Mouse (Mus musculus) telencephalon, adult 2 months (tissue): ENCODE data around the gene Sh3pxd2a.

ENCODE experiments used
- DNase-seq: peaks from one replicate; pipeline ENCODE4 v3.0.0-alpha.2; 2011; ENCODE audit warnings: low read depth, low spot score

Gene Sh3pxd2a

DNA sequence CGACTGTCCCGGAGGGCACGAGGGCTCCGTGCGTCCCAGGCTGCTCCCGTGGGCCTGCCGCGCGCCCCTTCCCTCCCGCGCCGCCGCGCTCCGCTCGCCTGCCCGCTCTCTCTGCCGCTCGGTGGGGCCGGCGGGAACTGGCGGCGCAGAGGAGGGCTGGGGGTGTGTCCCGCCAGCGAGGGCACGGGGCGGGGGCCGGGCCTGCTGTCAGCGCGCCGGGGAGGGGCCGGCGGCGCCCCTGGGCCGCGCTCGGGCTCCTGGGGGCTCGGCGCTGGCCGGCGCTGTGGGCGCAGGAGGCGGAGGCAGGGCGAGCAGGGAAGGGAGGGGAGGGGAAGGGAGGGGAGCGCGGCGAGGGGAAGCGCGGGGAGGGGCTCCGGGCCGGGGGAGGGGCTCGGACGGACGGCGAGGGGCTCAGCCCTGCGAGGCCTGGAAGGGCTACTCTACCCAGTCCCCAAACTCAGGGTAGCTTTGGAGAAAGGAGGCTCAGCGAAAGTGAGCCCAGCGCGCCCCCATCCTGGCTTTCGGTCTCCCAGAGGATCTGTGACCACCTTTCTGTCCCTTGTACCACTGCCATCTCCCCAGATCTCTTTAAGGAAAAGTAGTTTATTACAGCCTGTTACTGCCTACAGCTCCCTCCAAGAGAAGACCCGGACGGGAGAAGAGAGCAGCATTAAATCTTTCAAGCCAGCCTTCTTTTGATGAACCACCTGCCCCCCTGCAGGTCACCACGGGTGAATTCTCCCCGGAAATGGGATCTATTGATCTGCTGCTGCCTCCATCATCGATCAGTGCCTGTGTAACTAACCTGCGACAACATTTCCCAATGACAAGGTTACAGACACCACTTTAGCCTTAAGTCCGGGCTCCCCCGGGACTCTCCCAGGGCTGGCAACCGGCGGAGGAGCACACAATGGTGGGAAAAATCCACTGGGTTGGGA, at the start of gene Sh3pxd2a:
Sh3pxd2a (minus strand) TSS at position 98 of the 938 bp plus-strand sequence.
- DNase-seq: no peak

DNA sequence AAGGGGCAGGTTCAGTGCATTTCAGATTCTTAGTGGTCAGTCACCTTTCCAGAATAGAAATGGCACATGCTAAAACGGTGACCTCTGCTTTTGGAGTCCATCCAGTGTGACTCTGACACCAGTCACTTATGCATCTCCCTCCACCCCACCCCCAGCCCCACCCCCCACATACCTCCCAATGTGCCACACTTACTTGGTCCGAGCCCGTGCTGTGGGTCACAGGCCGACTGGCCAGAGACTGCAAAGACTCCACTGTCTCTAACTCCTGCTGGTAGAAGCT, 49.4 kb upstream of the Sh3pxd2a start:
- no peak for DNase-seq

DNA sequence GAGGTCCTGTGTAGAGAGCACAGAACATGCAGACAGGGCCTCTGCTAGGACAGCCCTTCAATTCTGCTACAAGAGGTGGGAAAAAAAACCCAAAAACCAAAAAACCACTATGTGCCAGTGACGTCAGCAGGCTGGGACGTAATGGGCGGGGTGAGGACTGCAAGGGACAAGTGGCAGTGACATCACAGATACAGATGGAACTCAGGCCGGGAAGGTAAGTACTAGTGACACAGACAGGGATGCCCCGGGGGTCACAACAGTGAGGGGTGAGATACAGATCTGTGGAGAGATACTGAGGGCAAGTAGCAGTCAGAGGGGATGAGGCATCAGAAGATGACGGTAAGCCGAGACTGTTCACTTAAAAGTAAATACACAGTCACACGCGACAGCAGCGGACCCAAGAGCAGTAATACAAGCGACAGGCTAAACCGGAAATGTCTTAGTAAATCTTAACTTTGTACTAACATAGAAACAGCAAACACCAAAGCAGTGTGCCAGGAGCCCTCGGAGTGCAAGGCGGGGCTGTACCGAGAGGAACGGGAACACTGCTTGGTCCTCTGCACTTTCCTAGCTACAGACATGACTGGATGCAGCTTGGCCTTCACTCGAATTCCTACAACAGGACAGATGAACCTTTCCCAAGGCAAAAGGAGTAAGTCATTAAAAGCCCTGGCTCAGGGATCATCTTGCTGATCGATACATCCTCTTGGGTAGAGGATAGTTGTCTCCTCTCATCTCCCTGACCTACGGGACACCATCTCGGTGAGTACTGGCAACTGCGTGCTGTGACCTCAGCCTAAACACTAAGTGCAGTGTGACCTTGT, 48.8 kb upstream of the Sh3pxd2a start:
- DNase-seq: no peak

DNA sequence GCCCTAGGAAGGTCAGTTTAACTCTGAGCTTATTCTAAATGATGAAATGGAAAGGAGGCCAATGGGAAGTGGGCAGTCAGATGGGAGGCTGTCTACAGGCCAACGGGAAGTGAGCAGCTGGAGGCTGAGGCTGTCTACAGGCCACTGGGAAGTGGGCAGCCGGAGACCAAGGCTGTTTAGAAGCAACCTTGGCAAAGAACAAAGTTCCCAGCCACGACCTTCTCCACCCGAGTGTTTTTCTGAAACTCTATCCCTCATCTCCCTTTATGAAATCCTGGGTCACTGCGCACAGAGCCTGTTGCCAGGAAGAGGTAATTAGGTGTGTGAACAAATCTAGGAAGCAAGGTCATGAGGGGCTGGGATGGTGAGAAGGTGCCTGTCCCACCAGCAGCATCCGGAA, 47.8 kb upstream of the Sh3pxd2a start:
- DNase-seq: no peak

DNA sequence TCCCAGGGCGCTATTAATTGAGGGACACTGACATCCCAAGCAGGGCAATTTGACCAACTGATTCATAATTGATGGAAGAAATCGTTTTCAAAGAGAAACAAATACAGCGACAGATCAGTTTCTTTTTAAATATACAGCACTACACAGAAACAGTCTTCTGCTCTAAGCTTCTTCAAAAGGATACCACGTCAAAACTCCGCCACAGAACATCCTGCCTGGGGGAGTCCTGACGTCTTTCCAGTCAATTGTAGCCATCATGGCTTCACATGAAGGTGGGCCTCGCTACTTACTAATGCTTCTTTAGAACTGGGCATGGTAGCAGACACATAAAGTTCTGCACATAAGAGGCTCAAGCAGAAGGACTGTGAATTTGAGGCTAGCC, 47.1 kb upstream of the Sh3pxd2a start:
- DNase-seq: no peak

DNA sequence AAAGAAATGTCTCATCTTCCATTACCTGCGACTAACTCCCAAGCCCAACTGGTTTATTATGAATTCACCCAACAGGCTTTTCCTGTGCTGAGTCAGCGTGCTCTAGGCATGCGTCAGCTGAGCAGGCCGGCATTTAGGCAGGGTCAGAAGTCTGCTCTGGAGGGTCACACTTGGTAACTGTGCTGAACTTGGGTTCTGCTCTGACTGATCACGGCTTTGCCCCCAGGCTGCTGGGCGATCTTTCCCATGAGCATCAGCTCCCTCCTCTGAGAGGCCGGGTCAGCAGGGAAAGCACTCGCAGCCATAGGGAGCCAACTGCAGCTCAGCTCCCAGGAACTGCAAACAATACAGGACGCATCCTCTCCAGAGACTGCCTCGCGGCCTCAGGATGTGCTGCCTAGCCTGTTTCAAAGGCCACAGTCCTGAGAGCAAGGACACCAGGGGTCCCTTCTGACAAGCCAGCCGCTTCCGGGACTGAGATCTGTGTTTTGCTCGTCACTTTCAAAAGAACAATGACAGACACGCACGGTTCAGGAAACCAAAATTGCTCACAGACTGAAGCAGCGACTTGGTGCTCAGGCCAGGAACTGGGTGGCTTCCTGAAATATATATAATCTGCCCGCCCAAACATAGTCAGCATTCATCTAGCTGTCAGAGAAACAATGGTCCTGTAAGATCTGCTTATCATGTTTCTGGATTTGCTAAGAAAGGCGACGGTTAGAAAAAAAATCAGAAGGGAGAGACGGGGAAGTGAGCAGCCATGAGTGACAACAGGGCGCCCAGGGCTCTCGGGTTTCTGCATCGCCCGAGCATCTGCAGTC, 46.5 kb upstream of the Sh3pxd2a start:
- no peak for DNase-seq

DNA sequence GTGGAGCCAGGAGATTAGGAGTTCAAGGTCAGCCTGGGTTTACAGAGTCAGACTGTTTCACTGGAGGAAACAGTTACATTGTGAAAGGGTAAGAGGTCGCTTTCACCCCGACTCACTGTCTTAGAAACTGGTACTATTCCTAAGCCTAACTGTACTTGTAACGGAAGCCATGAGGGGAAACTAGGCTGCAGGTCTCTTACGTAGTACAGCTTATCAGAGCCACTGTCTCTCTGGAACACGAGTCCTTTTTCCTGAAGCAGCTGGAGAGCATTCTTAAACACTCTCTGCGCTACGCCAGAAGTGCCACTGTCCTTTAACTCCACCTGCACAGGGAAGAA, 45.9 kb upstream of the Sh3pxd2a start:
- no peak for DNase-seq

DNA sequence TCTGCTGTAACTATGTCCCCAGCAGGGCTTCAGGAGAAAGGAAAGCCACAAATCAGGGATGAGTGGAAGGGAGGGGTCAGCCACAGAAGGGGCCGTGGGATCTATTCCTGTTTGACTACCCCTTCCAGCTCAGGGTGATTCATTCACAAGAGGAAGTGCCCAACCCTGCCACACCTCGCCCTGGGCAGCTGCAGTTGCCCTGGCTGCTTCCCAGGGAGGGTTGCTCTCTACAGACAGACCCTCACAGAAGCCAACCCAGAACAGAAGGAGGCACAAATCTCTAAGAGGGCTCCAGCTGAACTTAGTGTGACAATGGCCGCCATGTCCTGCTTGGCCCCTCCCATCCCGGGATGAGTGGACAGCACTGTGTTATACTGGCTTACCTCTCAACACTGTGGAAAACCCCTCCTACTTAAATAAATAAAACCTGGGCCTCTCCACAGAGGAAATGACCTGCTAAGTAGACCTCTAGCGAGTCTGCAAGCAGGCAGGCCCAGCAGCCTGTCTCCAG, 44.6 kb upstream of the Sh3pxd2a start:
- no peak for DNase-seq

DNA sequence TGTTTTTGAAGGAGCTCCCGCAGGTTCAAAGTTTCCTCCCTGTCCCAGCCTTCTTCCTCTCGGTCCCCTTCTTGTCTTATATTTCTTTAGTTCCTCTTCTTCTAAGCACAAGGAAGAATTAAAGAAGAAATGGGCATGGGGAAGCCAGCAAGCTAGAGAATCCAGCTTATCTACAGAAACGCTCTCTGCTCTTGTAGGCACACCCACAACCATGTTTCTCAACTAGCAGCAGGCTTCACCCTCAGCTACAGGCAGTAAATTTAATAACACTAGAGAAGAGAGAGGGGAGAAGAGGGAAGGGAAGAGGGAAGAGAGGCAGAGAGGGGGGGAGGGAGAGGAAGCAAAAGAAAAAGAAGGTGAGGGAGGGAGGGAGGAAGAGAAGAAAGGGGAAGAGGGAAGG, 44.0 kb upstream of the Sh3pxd2a start:
- DNase-seq: no peak

DNA sequence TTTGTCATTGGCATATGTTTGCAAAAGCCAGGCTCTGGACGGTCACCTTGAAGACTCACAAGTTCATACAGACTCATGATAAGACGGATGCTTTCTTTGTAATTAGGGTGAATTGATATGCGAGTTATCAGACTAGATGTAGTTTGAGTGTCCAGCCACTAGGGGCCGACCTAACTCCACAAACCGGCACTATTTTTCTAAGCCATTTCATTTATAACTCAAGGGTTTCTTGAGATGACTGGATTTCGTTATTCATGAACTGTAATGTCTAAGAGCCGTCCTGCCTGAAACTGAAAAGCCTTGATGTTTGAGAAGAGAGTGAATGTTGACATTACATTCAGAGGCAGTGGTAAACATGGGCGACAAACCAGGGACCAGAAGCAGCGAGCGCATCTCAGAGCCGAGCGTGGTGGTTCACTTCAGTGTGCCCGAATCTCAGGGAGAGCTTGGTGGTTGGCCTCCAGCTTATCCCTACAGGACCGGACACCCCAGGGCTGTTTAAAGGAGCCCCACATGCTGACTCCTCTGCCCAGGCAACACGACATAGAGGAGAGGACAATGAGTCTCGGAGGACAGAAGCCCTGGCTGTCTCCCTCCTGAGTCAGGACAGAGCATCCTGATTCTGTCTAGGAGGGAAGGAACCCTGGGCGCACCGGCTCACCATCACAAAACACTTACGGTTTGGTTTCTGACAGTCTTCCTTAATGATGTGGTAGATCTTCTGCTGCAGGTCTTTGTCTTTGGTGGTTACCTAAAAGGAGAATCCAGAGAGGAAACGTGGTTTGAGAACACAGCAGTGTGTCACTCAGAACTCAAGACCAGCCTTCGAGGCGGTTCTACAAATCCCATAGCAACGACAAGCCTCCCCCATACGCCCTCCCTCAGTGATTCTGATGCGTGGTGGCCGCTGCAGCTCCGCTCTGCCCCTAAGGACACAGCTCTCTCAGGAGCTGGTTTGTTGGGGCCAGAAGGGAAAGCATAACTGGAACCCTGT, 43.2 kb upstream of the Sh3pxd2a start:
- DNase-seq: no peak

DNA sequence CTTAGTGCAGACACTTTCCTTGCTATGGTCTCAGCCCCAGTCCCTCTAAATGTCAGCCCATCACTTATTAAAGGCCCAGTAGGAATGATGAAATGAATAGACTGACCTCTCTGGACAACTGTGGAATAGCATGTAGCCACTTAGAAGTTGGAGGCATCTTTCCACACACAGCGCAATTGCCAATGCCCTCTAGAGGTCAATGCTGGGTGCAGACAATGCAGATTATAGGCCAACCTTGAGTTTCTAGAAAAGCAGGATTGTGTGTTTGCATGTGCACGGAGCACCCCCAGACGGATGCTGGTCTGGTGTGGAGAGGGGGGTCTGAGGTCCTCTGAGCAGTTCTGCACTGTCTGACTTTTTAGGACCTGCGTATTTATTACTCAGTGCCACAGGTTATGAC, 39.4 kb upstream of the Sh3pxd2a start:
- DNase-seq: no peak

DNA sequence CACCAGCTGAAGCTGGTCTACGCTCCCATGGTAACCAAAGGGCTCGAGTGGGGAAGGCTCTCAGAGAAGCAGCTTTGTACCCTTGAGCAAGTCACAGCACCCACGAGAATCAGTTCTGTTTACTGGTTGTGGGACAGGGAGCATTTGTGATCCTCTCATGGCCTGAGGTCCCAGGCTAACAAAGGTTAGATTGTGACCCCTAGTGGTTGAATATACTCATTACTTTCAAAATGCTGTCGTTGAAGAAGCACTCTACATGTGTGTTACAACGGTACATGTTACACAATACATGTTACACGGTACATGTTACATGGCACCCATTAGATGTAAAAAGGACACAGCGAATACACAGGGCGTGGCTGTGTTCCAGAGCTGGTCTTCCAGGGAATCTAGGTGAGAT, 38.4 kb upstream of the Sh3pxd2a start:
- no peak for DNase-seq

DNA sequence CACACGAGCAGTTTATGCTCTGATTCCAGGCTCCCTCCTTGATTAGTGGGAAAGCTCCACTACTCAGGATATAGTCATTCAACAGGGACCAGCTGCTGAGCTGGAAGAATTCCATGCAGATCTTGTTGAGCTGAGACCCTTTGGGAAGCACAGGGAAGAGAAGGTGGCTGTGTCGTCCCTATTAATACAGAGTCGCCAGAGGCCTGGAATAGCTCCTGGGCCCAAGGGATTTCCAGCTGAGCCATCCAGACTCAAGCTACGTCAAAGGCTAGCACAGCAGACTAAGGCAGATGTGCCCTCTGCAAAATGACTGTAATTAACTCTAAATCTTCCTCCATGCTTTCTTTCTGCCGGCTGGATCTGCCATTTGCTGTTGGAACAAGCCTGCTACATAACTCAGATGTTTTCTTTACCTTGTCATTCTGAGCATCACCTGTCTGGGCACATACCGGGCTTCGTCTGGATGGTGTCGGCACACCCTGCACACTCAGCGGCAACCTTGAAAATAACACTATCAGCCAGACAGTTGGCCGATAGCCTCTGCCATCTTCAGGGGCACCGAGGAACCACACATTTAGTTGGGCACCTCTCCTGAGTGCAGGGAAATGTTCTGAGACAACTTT, 36.3 kb upstream of the Sh3pxd2a start:
- DNase-seq: no peak

DNA sequence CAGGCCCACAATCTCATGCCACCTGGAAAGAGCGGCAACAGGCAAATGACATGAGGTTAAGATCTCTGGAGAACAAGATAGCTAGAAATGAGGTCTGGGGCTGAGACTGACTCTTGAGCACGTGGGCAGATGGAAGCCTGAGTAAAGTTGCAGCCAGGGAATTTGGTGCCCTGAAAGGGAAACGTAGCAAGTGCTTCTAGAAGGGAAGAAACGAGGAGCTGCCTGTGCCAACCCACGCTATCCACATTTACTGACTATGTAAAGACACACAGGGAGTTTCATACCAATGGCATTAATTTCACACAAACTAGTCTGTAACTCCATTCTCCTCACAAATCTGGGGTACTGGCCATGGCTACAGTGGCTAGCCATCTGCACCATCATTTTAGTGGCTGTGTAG, 35.6 kb upstream of the Sh3pxd2a start:
- DNase-seq: peak; percentile 46

DNA sequence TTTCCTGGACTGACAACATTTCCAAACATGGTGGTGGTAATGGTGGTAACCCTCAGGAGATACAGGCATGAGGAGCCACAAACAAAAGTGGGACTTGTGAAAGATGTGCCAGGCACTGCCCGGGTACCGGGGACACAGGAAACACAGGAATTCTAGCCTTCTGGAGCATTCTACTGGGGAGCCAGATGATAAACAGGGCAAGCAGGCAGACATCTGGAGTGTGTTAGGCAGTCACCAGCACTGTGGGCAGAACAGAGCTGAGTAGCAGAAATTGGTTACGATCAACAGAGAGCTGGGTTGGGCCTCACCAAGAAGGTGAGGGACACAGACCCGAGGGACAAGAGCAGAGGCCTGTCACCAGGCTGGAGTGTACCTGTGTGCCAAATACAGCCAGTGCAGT, 34.7 kb upstream of the Sh3pxd2a start:
- DNase-seq: no peak

DNA sequence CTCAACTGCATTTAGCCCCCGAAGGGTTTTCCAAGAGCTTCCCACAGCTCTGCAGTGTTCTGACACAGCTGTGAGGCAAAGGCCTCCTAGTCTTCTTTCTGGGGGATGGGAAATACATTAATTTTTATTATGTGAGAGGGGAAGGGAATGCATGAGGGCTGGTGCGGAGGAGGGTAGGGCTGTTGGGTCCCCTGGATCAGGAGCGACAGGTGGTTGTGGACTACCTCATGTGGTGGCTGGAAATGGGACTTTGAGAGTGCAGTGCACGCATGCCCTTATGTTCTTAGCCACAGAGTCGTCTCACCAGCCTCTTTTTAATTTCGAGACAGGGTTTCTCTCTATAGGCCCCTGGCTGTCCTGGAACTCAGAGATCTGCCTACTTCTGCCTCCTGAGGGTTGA, 33.5 kb upstream of the Sh3pxd2a start:
- DNase-seq: no peak

DNA sequence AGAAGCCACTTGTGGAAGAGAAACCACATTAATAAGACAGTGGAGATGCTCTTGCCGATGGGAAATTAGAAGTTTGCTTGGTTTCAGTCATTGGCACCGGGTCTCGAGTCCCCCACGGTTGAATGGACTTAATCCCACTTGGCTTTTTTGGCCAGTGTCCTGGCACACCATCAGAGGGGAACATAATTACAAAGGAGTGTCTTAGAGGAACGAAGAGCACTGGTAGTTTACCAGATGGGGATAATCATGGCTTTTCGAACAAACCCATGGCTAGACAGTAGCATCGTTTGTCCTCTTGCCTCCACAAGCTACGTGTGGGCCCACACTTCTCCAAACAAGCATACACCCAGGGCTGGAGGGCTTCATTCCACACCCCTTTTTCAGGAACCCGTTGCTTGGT, 33.1 kb upstream of the Sh3pxd2a start:
- no peak for DNase-seq

DNA sequence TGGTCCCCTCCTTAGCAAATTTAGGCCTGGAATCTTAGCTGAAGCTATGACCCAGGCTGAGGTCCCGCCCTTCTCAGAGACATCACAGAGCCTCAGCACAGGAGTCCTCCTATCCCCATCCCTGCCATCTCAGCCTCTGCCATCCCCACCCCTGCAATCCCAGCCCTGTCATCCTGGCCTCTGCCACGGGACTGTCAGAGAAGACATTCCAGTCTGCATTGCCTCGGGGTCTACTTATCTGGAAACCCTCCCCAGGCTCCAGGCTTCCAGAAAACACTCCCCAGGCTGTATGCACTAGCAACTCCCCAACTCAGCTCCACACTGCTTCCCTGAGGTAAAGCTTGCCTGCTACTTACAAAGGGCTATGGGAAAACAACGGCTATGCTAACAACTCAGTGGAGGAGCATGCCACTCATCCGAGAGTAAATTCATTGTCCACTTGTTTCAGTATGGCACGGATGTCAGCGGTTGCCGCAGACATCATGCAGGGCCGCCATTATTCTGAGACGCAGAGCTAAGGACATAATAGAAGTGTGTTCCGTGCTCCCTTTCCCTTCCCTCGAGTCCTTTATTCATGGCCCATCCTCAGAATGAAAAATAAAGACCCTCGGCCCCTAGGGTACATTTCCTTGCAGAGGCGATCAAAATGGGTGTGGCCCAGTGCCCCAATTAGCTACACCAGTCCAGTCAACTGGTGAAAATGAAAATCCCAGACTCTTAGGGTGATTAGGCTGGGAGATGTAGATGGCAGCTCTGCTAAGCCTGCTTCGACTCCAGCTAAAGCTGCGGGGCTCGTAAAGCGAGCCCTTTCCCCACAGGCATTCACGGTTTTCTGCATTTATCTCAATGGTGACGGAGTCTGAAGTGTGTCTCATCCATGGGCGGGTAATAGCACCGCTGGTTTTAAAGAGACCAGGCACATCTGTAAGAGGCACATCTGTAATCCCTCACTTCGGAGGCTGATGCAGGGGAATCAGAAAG, 29.1 kb upstream of the Sh3pxd2a start:
- DNase-seq: no peak

DNA sequence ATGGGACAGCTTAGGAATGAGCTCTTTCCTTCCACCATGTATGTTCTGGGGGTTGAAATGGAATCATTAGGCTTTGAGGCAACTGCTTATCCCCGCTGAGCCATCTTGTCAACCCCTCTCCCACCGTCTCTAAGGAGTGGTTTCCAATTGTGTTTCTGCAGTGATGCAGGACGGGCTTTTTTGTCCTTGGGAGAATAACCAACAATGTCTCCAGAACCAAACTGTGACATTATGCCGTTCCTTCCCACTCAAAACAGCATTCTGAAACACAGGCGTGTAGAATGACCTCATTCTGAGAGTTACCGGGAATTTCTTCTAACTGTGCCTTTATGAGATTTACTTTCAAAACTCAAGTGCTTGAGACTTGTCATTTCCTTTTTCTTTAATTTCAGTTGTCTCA, 28.2 kb upstream of the Sh3pxd2a start:
- DNase-seq: no peak
